Mouse (Mus musculus) cerebellum, adult 9-10 months (tissue): ENCODE measurements at regions not wholly inside any gene's neighbourhood (a gene's known extent, or its start where the extent isn't known, plus 50 kb on each side); places are given as distances from the start of the nearest gene placed in this dataset.
"Not testable (repeated sequence)": the region's sequence is repeated elsewhere in the genome, so short reads cannot be mapped to it uniquely, and the experiment has no call there.

Experiments used
- DNase-seq: peaks from one replicate; pipeline ENCODE4 v3.0.0; 2022

DNA sequence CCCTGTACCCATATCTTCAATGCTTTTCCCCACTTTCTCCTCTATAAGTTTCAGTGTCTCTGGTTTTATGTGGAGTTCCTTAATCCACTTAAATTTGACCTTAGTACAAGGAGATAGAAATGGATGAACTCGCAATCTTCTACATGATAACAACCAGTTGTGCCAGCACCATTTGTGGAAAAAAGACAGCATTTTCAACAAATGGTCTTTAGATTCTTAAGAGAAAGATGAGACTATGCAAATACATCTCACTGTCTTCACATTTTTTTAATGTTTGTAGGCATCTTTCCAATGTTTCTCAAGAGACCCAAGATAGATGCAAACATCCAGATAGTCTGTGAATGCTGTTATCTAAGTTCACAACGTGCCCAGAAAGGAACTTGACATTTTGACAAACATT, 171.0 kb upstream of the Cdh7 start:
- not testable (repeated sequence) for DNase-seq

DNA sequence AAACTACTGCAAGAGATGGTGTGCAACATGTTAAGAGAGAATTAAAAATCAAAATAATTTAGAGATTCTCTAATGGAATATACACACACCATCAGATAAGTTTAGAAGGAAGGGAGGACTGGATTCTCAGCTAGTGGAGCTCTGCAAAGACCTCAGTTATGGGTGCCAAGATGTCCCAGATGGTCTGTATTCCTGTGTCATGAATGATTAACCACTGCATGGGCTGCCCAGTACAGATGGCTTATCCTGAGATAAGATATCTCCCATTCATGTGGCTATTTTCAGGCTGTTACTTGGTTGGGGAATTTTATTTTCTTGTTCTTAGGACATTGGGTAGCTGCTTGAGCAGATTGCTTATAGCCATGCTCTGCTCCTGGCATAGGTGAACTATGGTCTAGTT, 131.6 kb upstream of the Cdh7 start:
- peak; percentile 7 for DNase-seq

DNA sequence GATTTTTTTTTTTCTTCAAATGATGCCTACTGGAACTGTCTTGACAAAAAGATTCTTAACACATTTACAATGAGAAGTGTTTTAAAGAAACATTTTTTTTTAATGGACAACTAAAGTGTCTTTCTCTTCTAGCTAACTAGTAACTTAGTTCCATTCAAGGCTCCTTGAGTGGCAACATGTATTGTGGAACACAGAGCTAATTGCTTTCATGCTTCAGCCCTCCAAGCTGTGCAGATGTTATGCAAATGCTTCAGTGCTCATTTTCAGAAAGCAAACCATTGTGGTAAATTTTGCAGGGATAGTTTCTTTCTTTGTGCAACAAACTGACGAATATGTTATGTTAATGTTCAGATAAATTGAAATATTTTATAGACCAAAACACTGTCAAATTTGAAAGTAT, 83.6 kb upstream of the Cdh7 start:
- DNase-seq, result no peak

DNA sequence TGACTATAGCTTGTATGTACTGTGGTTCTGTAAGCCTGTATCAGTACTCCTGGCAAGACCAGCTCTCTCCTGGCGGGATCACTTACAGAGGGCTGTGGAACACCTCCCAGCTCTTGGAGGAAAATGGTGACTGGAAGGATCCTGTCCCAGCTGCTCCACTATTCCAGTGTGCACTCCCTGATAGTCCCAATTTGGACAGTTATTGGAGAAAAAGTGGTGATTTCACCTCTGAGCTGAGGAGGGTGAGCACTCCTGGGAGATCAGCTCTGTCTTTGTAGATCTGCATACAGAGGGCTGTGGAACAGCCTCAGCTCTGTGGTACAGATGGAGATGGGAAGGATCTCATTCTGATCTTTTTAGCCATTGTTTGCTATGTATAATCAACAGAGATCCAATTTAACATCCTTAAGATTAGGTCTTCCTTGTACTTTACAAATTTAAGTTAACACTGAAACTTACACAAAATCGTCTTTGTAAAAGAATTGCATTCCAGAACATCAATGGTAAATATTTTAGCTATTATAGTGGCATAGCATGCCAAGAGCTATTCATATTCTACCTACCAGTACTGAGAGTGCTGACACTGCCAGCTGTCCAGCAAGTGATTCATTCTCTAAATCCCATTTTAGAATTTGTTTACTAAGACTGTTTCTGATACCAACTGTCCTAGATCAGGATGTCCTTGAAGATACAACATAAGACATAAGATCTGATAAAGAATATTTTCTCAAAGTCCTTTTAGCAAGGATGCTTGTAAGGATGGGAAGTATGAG, 52.6 kb upstream of the Cdh7 start:
- peak; percentile 84 for DNase-seq
